Mouse (Mus musculus): ENCODE results near the gene Nf2.

The Nf2 gene

DNA sequence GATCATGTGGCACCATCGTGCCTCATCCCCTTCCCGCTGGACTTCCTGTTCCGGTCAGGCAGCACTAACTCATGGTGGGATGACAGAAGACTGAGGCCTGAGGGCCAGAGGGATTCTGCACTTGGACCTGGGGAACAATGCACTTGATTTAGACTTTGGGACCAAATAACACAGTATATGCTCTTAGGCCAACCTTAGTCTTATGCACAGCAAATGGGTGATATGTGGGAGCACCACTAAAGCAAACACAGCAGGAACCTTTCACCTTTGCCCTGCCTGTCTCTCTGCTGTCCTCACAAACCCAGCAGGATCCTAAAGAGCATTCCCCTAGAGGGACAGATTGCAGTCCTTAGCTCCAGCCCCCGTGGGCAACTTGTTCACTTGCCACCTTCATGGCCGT lies 108.6 kb downstream of the Nf2 start:
- no peak for DNase-seq

DNA sequence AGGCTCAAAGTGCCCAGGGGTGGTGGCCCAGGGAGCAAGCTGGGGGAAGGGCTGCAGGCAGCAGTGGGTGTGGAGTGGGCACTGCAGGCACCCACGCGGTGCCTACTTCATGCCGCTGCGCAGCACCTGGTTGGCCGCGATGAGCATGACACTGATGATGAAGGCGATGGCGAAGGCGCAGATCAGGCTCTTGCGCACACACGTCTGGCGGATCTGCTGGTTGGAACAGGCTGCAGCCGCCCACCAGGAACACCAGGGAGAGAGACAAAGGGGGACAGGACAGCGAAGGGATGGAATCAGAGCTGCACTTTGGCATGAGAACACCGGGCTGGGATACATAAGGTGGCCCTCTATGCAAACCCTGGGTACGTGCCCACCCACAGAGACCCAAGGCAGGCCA lies 110.6 kb downstream of the Nf2 start:
- no peak for DNase-seq

DNA sequence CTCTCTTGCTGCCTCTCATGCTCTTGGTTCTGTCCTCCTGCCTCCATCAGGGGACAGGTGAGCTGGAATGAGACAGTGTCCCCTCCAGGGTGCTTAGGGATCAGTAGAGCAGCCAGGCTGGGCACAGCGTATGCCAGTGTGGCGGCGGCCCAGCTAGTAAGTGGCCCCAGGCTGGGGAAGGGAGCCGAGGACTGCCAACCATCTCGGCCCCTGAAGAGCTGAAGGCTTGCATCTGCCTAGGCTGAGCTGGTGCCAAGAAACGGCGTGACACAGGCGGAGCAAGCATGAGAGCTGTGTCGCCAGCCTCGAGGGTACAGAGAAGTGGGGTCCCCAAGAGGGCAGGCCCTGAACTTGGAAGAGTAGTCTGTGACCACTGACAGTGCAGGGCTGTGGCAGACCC lies 111.7 kb downstream of the Nf2 start:
- DNase-seq: no peak

DNA sequence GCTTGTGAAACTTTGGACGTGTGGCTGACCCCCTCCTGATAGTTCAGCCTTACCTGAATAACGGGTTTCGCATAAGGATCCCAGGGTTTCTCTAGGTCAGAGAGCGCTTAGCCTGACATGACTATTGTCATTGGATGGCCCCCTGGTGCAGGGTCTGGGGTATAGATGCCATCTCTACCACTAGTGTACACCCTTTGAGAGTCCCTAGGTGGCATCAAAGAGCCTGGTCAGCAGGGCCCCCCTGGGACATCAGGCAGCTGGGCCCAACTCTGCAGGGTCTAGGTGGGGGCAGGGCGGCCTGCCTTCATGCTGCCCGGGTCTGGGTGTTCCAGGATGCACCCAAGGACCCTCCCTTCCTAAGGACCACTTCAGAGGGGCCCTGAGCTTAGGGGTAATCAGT lies 113.0 kb downstream of the Nf2 start:
- no peak for DNase-seq

DNA sequence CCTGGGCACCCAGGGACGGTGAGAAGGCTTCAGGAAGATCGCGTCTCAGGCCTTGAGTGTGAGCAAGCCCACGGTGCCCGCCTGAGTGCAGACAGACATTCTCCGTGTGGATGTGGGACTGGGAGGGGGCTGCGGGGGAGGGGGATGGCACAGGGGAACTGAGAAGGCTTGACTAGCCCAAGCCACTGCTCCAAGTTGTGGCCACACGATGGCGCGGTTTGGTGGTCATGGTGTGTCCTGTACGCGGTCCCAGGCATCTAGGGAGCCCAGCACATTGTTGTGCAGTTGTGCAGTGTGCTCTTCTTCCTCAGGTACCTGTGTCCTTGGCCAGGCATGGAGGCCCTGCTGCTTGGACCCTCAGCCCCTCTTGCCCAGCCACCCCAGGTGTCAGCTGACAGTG lies 115.2 kb downstream of the Nf2 start:
- no peak for DNase-seq

DNA sequence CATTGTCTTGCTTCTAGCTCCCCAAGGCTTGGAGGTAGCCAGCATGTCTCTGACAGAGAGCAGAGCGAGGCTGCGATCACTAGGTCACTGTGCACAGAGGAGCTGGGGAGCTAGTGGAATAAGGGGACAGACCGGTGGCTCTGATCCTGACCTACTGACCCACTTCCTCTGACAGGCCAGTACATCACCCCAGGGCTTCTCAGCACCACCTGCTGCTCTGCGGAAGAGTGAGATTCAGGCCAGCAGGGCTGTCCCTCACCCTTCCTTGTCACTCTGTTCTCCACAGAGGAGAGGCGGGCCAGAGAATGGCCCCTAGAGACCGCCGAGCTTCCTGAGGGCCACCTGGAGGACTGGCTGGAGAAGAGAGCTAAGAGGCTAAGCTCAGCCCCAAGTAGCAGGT lies 117.6 kb downstream of the Nf2 start:
- DNase-seq: no peak

DNA sequence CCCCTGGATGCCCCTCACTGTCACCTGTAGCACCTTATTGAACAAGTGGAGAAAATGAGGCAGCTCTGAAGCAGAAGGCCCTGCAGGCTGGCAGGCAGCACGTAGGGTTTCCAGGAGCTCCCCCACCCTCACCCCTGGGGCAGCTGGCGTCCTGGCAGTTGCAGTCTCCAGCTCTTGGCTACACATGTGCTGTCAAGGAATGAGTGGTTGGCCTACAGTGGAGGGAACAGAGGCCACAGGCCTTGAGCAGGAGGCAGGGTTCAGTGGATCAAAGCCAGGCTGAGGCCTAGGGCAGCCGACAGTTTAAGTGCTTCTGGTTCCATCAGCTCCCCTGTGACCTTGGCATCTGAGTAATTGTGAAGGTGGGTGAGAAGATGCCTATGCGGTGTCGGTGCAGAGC lies 118.4 kb downstream of the Nf2 start:
- DNase-seq: no peak

DNA sequence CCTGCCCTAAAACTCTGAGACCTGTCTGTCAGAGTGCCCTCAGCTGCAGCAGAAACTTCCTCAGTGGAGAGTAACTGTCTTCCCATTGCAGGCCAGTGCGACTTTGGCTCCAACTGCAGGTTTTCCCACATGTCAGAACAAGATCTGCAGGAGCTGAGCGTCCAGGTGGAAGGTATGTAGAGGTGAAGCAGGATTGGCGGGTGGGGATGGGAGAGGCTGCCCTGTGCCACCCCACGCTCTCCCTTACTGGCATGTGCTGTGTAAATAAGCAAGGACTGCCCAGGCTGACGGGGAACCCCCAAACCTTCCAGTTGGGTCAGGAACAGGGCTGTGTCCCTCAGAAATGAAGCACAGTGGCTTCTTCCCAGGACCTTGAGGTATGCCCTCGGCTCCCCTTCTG lies 119.2 kb downstream of the Nf2 start:
- DNase-seq: no peak

DNA sequence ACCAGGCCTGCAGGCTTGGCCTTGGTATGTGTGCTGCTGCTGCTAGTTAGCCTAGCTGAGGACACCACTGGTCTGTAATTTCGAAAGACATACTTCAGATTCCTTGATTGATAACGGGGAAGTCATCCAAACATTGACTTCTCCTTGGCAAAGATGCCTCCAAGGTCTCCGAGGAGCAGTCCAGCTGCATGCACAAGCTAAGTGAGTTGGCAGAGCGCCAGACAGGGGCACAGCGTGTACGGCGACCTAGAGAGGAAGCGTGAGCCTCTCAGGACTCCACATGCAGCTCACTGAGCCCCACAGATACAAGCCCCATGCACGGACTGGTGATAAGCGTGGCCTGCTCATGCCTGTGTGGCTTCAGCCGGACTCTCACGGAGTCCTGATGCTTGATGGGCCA lies 119.7 kb downstream of the Nf2 start:
- DNase-seq: peak; percentile 30

DNA sequence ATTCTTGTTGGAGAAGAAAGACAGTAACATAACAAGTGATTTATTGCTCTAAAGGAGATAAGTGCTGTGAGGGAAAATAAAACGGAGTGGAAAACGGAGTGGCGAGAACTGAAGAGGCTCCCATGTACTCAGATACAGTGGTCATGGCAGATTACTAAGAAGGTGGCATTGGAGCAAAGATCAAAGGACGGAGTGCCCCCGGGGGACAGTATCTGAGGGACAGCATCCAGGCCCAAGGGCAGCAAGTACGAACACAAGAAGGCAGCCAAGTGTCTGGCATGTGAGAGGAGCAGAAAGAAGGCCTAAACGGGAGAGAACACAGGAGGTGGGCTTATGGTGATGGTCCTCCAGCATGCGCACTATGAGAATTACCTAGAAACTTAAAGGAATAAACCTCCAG lies 127.6 kb downstream of the Nf2 start:
- DNase-seq: no peak

DNA sequence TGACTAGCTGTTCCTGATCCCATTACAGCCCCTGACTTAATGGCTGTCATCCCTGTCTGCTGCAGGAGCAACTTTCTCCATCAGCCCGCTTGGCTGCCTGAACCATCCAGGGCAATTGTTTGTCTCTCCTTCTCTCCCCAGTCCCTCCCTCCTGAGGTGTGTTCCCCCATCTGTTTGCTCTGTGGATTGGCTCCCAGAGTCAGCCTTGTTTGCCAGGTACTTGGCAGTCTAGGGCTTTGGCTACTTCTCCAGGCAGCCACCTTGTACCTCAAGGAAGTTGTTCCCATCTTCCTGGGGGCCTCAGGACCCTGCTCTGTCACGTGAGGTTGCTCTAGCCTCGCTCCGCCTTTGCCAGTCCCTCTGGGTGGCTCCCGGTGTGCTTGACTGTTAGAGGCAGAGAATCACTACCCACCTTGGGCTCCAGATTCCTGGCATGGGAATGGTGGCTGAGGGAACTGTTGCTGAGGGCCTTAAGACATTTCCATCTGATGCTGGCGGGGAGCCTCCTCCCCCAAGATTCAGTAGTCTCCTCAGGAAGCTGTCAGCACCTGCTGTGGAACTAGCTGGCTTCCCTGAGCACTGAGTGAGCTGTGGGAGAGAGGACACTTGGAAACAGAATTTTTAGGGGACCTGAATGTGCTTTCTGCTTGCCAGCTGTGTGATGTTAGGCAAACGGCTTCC lies 128.3 kb downstream of the Nf2 start:
- no peak for DNase-seq

DNA sequence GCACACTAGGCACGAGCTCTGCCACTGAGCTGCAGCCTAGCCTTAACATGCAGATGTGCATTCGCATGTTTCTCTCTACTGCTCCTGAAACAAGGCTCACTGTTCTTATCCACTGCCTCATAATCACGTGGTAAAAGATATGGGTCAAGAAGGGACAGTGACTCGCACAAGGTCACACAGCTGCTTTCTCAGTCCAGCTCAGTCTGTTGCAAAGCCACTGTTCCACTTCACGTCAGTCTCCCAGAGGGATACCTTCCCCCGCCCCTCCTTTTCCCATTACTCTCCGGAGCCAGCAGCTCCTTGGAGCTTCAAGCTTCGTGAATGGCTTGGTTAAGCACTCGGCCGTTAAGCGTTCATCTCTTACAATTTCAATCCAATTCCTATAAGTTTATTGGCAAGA lies 128.9 kb downstream of the Nf2 start:
- DNase-seq: no peak

DNA sequence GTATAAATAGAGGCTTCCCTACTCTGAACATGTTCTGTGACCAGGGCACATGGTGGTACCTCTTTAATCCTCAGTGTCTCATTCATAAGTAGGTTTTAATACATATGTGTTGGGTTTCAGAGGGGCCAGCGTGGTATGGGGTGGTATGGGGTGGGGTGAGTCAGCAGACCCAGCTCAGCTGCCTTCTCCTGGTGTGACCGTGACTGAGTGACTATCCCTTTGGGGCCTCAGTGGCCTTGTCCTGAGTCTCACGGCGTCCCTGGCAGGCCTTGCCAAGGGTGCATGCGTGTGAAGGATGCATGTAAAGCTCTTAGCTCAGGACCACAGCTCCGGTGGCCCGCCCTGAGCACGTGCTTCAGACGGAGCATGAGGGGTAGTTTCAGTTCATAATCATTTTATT lies 129.4 kb downstream of the Nf2 start:
- no peak for DNase-seq

DNA sequence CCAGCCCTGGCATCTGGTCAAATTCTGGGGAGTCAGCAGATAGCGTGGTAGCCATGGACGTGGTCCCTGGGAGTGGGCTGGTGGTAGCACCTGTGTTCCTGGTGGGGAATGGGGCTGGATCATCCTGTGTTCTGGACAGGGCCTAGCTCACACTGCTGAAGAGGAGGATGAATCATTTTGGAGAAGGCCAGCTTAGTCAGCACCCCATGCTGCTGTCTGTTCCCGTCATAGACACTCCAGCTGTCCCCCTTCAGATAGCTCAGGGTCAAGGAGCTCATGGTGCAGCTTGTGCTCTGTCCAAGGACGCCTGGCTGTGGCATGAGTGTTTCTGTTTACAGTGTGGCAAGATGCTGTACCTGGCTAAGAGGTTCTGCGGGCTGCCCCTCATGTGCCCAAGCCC lies 130.8 kb downstream of the Nf2 start:
- DNase-seq: no peak

DNA sequence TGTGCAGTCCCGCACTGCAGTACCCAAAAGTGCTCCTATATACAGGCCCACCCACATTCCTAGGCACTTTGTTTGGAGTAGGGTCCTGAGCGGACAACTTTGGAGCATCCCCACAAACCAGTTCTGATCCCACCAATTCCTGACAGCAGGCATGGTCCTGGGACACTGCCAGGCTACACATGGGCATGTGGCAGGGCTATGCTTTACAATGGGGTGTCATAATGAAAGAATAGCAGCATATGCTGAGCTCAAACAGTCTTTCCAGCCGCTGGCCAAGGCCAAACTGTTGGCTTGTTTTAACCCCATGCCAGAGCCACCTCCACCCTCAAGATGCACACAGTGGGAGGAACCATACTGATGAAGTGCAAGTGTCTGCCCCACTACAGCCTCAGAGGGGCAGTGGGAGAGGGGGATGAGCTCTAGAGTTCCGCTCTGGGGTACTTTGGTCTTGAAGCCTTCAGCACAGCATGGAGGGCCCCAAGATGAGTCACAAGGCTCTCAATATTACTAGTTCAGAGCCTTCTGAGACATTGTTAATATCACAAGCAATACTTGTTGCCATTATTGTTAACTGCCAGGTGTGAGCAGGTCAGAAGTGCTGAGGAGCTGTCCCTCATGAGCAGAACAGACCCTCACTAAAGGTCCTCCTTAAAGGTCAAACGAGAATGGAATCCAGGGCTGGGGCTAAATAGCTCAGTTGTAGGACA lies 132.7 kb downstream of the Nf2 start:
- DNase-seq: no peak

Data from thymus, postnatal 4 days (tissue).